Mouse (Mus musculus) heart, postnatal 0 days (tissue): Measurements from ENCODE around the gene Comp.

Source experiments
- CTCF ChIP-seq: IDR thresholded peaks from 2 replicates; pipeline ENCODE4 v1.5.1; 2016; ENCODE audit warnings: antibody characterized with exemption, control low read depth, low read depth
- EP300 ChIP-seq: IDR thresholded peaks from 2 replicates; pipeline ENCODE4 v1.6.1; 2016; ENCODE audit warnings: antibody characterized with exemption, low read depth

DNA sequence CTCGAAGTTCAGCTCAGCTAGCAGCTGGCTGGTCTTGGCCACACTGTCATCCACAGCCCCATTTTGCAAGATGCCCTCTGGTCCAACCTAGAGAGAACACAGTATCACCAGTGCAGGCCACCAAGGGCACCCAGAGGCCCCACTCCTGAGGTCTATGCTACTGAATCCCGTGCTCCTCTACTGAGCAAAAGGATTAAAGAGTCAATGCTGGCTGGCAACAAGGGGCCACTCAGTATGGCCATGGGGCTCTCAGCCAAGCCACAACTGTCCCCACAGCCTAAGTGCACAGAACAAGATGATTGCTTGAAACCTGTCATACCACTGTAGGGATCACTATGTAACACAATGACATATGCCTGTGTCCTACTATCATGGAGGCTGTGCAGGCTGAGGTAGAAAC is 29.1 kb upstream of the Comp start:
- TF ChIP-seq CTCF (no peak), EP300 (no peak)
